Mouse (Mus musculus) CH12.LX (cell line): ENCODE measurements around the gene Clmp. TPM values are rescaled to one million over a fixed set of nuclear protein-coding genes. Genes with fewer than 3 reads are reported as not detected.

Experiments
- DNase-seq: peaks from one replicate; pipeline ENCODE4 v3.0.0-alpha.2; 2013; ENCODE audit errors: extremely low read depth
- H3K27ac ChIP-seq: 2 replicates; pipeline ENCODE4 v1.5.1; 2012; ENCODE audit warnings: low read depth, mild to moderate bottlenecking, control low read depth, moderate library complexity; ENCODE audit not compliant: insufficient read depth
- H3K27me3 ChIP-seq: replicated peaks from 2 replicates; pipeline ENCODE3; 2012; ENCODE audit warnings: inconsistent platforms
- H3K36me3 ChIP-seq, 2 experiments: replicated peaks in 1 of 2; 2 replicates each; pipeline versions ENCODE3 to v1.6.1; 2012; ENCODE audit warnings: inconsistent platforms in 1 of 2, low read length in 1 of 2, mild to moderate bottlenecking in 1 of 2, mixed read lengths in 1 of 2, moderate library complexity in 1 of 2; ENCODE audit not compliant: control insufficient read depth in 1 of 2, insufficient read depth in 1 of 2
- H3K4me1 ChIP-seq, 2 experiments: 2 replicates each; pipeline ENCODE4 v1.6.1; 2012; ENCODE audit warnings: inconsistent platforms in 1 of 2, moderate library complexity in 1 of 2; ENCODE audit not compliant: insufficient read depth in 2 of 2, control insufficient read depth in 1 of 2
- H3K4me2 ChIP-seq: 2 replicates; pipeline ENCODE4 v1.6.1; 2012; ENCODE audit warnings: low read depth, mild to moderate bottlenecking, control low read depth; ENCODE audit not compliant: poor library complexity, insufficient read depth, severe bottlenecking
- H3K4me3 ChIP-seq, 3 experiments: fragments of 150-350 bp in 1 of 3; sonication (generic) in 1 of 3; replicated peaks in 1 of 3; 2 replicates each; pipeline versions ENCODE3 to v1.5.1; 2011 to 2012; ENCODE audit warnings: low read depth in 2 of 3, low read length in 2 of 3, mild to moderate bottlenecking in 2 of 3, moderate library complexity in 2 of 3, control low read depth in 1 of 3, improper control_type of control experiment in 1 of 3, inconsistent platforms in 1 of 3, mixed read lengths in 1 of 3; ENCODE audit not compliant: poor library complexity in 1 of 3
- H3K79me2 ChIP-seq: replicated peaks from 2 replicates; pipeline ENCODE4 v1.6.1; 2012; ENCODE audit warnings: mild to moderate bottlenecking, moderate library complexity; ENCODE audit not compliant: control insufficient read depth, poor library complexity, insufficient read depth, severe bottlenecking; ENCODE audit errors: extremely low read depth
- H3K9ac ChIP-seq: 2 replicates; pipeline ENCODE4 v1.6.1; 2012; ENCODE audit warnings: low read depth, mild to moderate bottlenecking, control low read depth, moderate library complexity; ENCODE audit not compliant: insufficient read depth
- H3K9me3 ChIP-seq: replicated peaks from 2 replicates; pipeline ENCODE3; 2012; ENCODE audit warnings: low read length, inconsistent platforms, mixed read lengths
- BHLHE40 ChIP-seq: IDR thresholded peaks from 2 replicates; pipeline ENCODE4 v1.6.1; 2011; ENCODE audit warnings: mild to moderate bottlenecking, low read depth, low read length, improper control_type of control experiment
- CHD2 ChIP-seq: IDR thresholded peaks from 2 replicates; pipeline ENCODE4 v1.6.1; 2011; ENCODE audit warnings: low read length, improper control_type of control experiment
- CTCF ChIP-seq, 2 experiments: IDR thresholded peaks in 1 of 2; conservative IDR thresholded peaks in 1 of 2; 2 replicates each; pipeline ENCODE4 v1.5.1; 2011 to 2012; ENCODE audit warnings: low read depth in 2 of 2, low read length in 2 of 2, improper control_type of control experiment in 1 of 2, inconsistent platforms in 1 of 2, mild to moderate bottlenecking in 1 of 2, moderate library complexity in 1 of 2
- ELF1 ChIP-seq: IDR thresholded peaks from 2 replicates; pipeline ENCODE4 v1.6.1; 2014; ENCODE audit warnings: low read depth, mild to moderate bottlenecking, inconsistent platforms, low read length, improper control_type of control experiment
- ETS1 ChIP-seq: conservative IDR thresholded peaks from 2 replicates; pipeline ENCODE4 v1.6.1; 2012; ENCODE audit warnings: low read depth, mild to moderate bottlenecking, inconsistent platforms, low read length, improper control_type of control experiment, moderate library complexity
- GABPA ChIP-seq: IDR thresholded peaks from 2 replicates; pipeline ENCODE4 v1.6.1; 2012; ENCODE audit warnings: low read depth, low read length, improper control_type of control experiment, inconsistent platforms; ENCODE audit not compliant: insufficient replicate concordance
- HCFC1 ChIP-seq: IDR thresholded peaks from 2 replicates; pipeline ENCODE4 v1.6.1; 2012; ENCODE audit warnings: low read depth, mild to moderate bottlenecking, inconsistent platforms, low read length, improper control_type of control experiment
- IRF4 ChIP-seq: IDR thresholded peaks from 2 replicates; pipeline ENCODE4 v1.6.1; 2014; ENCODE audit warnings: low read depth, mild to moderate bottlenecking, inconsistent platforms, low read length, improper control_type of control experiment
- JUN ChIP-seq: IDR thresholded peaks from 2 replicates; pipeline ENCODE4 v1.6.1; 2011; ENCODE audit warnings: low read depth, mild to moderate bottlenecking, low read length, improper control_type of control experiment, moderate library complexity; ENCODE audit not compliant: insufficient read depth
- MAFK ChIP-seq: IDR thresholded peaks from 2 replicates; pipeline ENCODE4 v1.6.1; 2011; ENCODE audit warnings: low read length, improper control_type of control experiment; ENCODE audit not compliant: insufficient replicate concordance
- MXI1 ChIP-seq: IDR thresholded peaks from 2 replicates; pipeline ENCODE4 v1.6.1; 2011; ENCODE audit warnings: mild to moderate bottlenecking, low read depth, low read length, improper control_type of control experiment
- NELFE ChIP-seq: IDR thresholded peaks from 2 replicates; pipeline ENCODE4 v1.6.1; 2011; ENCODE audit warnings: low read depth, low read length, improper control_type of control experiment
- NRF1 ChIP-seq: IDR thresholded peaks from 2 replicates; pipeline ENCODE4 v1.6.1; 2014; ENCODE audit warnings: low read depth, mild to moderate bottlenecking, inconsistent platforms, low read length, improper control_type of control experiment, moderate library complexity
- PAX5 ChIP-seq: IDR thresholded peaks from 2 replicates; pipeline ENCODE4 v1.6.1; 2012; ENCODE audit warnings: low read length, inconsistent platforms, mixed read lengths
- POLR2A ChIP-seq: IDR thresholded peaks from 2 replicates; pipeline ENCODE4 v1.6.1; 2011; ENCODE audit warnings: low read depth, mild to moderate bottlenecking, improper control_type of control experiment, low read length
- POLR2AphosphoS2 ChIP-seq: IDR thresholded peaks from 2 replicates; pipeline ENCODE4 v1.6.1; 2011; ENCODE audit warnings: low read depth, low read length, improper control_type of control experiment
- SIN3A ChIP-seq: IDR thresholded peaks from 2 replicates; pipeline ENCODE4 v1.6.1; 2012; ENCODE audit warnings: low read length, improper control_type of control experiment, inconsistent platforms
- SMC3 ChIP-seq: IDR thresholded peaks from 2 replicates; pipeline ENCODE4 v1.6.1; 2011; ENCODE audit warnings: low read depth, low read length, improper control_type of control experiment
- TBP ChIP-seq: conservative IDR thresholded peaks from 2 replicates; pipeline ENCODE4 v1.6.1; 2011; ENCODE audit warnings: low read depth, low read length, improper control_type of control experiment
- USF1 ChIP-seq: IDR thresholded peaks from 2 replicates; pipeline ENCODE4 v1.6.1; 2014; ENCODE audit warnings: low read depth, mild to moderate bottlenecking, inconsistent platforms, low read length, improper control_type of control experiment
- USF2 ChIP-seq: conservative IDR thresholded peaks from 2 replicates; pipeline ENCODE4 v1.6.1; 2011; ENCODE audit warnings: low read depth, low read length, improper control_type of control experiment
- ZKSCAN1 ChIP-seq: IDR thresholded peaks from 2 replicates; pipeline ENCODE4 v1.6.1; 2012; ENCODE audit warnings: low read depth, inconsistent platforms, low read length, improper control_type of control experiment, borderline replicate concordance
- ZMIZ1 ChIP-seq: IDR thresholded peaks from 2 replicates; pipeline ENCODE4 v1.6.1; 2012; ENCODE audit warnings: low read depth, mild to moderate bottlenecking, inconsistent platforms, low read length, improper control_type of control experiment
- dilution Hi-C: fragments of 300-500 bp; cut with MboI; formaldehyde crosslinking; loops from 2 replicates; pipeline ENCODE4 v1.14.3; 2020; ENCODE audit warnings: low sequenced_read_pairs; ENCODE audit not compliant: extremely low pct_unique_long_range_greater_than_20kb, extremely low pct_ligation_motif_present
- in situ Hi-C: fragments of 300-500 bp; cut with MboI; formaldehyde crosslinking; loops from 3 replicates; pipeline ENCODE4 v1.14.3; 2019; ENCODE audit warnings: low sequenced_read_pairs, low pct_ligation_motif_present, low pct_unique_long_range_greater_than_20kb, mixed read lengths
- polyA plus RNA-seq: library from polyadenylated mRNA; unstranded; fragments of >175 nt; gene quantifications from 2 replicates; pipeline ENCODE4 v1.2.1, GENCODE M21; 2012; ENCODE audit warnings: low read depth; ENCODE audit not compliant: insufficient read length
- total RNA-seq, 2 experiments: library from RNA; depleted of rRNA; stranded (reverse); fragments of 300-350 nt in 1 of 2; fragments of >200 nt in 1 of 2; gene quantifications; 2 replicates each; pipeline ENCODE4 v1.2.3; 2012 to 2014

Gene Clmp
- total and polyA plus RNA-seq, 3 experiments, result not detected

- Histone ChIP-seq H3K4me1 (peaks cover 0 to 12% of the 10 kb centered on the region in 2 experiments; a peak in 2 of 4 replicates), H3K4me2 (no peak overlapping the region), H3K79me2 (no peaks in the 10 kb centered on the region), H3K9ac (no peak overlapping the region), H3K27me3 (peaks cover 31% of the 10 kb centered on the region), H3K4me3 (no peak overlapping the region), H3K9me3 (peaks cover 3% of the 10 kb centered on the region), H3K36me3 (no peaks in the 10 kb centered on the region), H3K27ac (no peak overlapping the region)
- in situ Hi-C loops, result no loop called here
- no peak for TF ChIP-seq ETS1
- TF ChIP-seq BHLHE40, result no peak
- no peak for TF ChIP-seq POLR2AphosphoS2
- TF ChIP-seq ELF1, result no peak
- no peak for TF ChIP-seq NRF1
- TF ChIP-seq SIN3A, result no peak
- no peak for TF ChIP-seq PAX5
- no peak for TF ChIP-seq ZKSCAN1
- TF ChIP-seq CTCF (conservative IDR thresholded peaks at IDR 0.05 in 1 of 2, IDR thresholded peaks at IDR 0.05 in 1 of 2; ENCODE audit: low read depth in 2 of 2, low read length in 2 of 2), result no peak
- no peak for TF ChIP-seq IRF4
- no peak for TF ChIP-seq HCFC1
- no peak for TF ChIP-seq JUN
- TF ChIP-seq ZMIZ1, result no peak
- no peak for TF ChIP-seq POLR2A
- no peak for TF ChIP-seq SMC3
- dilution Hi-C loops, result no loop called here
- no peak for DNase-seq
Measured at GRCm38 (mm10) chr9:40731591-40732048, 45.9 kb downstream of the Clmp start.

GRCm38 (mm10) chr9:40732302-40732701 lies 46.5 kb downstream of the Clmp start:
- no peak for TF ChIP-seq NELFE
- no peak for TF ChIP-seq ELF1
- no peak for TF ChIP-seq USF2
- no peak for TF ChIP-seq SIN3A
- TF ChIP-seq MXI1, result no peak
- no peak for TF ChIP-seq BHLHE40
- TF ChIP-seq MAFK, result no peak
- no peak for TF ChIP-seq ZMIZ1
- no peak for TF ChIP-seq TBP
- no peak for TF ChIP-seq HCFC1
- TF ChIP-seq CTCF (conservative IDR thresholded peaks at IDR 0.05 in 1 of 2, IDR thresholded peaks at IDR 0.05 in 1 of 2; ENCODE audit: low read depth in 2 of 2, low read length in 2 of 2), result no peak
- TF ChIP-seq PAX5, result no peak
- TF ChIP-seq USF1, result no peak
- no peak for TF ChIP-seq GABPA
- no peak for TF ChIP-seq JUN
- TF ChIP-seq CHD2, result no peak
- Histone ChIP-seq H3K4me1 (peaks cover 0 to 12% of the 10 kb centered on the region in 2 experiments; a peak in 2 of 4 replicates), H3K9ac (no peak overlapping the region), H3K4me3 (no peak overlapping the region), H3K9me3 (peaks cover 3% of the 10 kb centered on the region), H3K79me2 (no peaks in the 10 kb centered on the region), H3K4me2 (no peak overlapping the region), H3K36me3 (no peaks in the 10 kb centered on the region), H3K27ac (no peak overlapping the region), H3K27me3 (peaks cover 29% of the 10 kb centered on the region)
- in situ Hi-C loops (no loop called here), dilution Hi-C loops (no loop called here)
- no peak for DNase-seq
